Mouse (Mus musculus) adrenal gland, postnatal 14 days (tissue): Measurements from ENCODE around the gene P2ry1. TPM values are rescaled to one million over a fixed set of nuclear protein-coding genes. Genes with fewer than 3 reads are reported as not detected.

Experiments used
- DNase-seq: peaks from one replicate; pipeline ENCODE4 v3.0.0; 2021; ENCODE audit warnings: mixed read lengths
- long read RNA-seq, 2 experiments: library from polyadenylated mRNA; stranded (forward); transcript quantifications; one replicate each; pipeline ENCODE4 v2.0.0; 2021
- total RNA-seq: library from RNA; stranded (reverse); gene quantifications from 2 replicates; pipeline ENCODE4 v1.2.3, GENCODE M21; 2021

The P2ry1 gene
- 5.0 and 6.2 TPM in 2 replicates for total RNA-seq
- long read RNA-seq, experiment 1, partial matches to known transcripts = 0 of 3 reads
- long read RNA-seq, experiment 1, other reads (novel, unspliced or antisense) = 0 of 3 reads
- long read RNA-seq, experiment 2, partial matches to known transcripts = 0 of 3 reads
- long read RNA-seq, experiment 2, other reads (novel, unspliced or antisense) = 0 of 3 reads

GRCm38 (mm10) chr3:61002587-61003501 is at the start of gene P2ry1:
P2ry1 (plus strand) TSS chr3:61002795.
- DNase-seq = peak; percentile 87

- DNase-seq = peak; percentile 4
Measured at GRCm38 (mm10) chr3:60953199-60953736, 49.3 kb upstream of the P2ry1 start.

DNA sequence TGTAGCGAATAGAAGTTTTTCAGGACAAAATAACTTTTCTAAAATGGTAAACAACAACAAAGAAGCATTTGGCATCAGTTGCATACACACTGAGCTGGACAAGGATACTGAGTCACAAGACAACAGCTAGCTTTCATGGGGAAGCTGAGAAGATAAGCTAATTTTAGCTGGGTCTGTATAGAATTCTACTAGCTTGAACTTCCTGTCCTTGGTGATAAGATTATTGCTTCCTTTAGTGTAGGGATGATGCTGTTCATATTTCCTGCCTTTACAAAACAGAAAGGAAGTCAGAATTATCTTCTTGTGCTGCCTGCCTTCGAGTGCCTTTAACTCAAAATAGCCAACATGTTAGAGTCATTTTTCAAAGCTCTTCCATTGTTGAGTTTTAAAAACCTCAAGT is 48.5 kb upstream of the P2ry1 start:
- no peak for DNase-seq

DNA sequence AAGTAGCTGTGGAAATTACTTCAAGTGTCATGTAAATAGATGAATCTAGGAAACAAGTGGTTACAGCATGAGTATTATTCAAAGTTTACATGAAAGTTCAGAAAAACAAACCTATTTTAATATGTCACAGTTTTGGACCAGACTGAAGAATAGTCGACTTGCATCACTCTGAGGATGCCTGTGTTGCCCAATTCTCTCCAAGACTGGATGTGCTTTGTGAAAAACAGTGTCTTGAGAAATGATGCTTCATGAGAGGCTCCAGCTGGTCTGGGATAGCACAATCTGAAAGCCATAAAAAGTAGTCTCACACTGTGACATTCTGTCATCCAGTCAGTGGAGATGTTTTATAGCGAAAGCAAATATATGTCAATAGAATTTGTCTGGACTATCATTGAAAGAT is 43.8 kb upstream of the P2ry1 start:
- DNase-seq = no peak

GRCm38 (mm10) chr3:60965137-60965536 is 37.5 kb upstream of the P2ry1 start:
- DNase-seq = no peak

DNA sequence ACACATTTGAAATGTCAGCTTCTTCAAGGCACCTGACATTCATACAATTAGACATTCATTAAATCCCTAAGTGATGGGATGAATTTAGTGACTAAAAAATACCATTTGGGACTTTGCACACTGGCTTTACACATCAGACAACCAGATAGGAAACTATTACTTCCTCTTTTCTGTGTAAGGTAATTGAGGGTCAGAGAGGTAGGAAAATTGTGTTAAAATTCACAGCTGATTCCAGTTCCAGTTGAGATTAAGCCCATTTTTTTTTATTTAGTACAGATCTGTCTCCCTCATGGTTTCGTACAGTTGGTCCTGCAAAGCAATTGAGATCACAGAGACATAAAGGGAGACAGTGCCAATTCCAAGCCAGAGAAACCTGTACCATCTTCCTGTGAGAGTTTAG is 27.7 kb upstream of the P2ry1 start:
- no peak for DNase-seq

DNA sequence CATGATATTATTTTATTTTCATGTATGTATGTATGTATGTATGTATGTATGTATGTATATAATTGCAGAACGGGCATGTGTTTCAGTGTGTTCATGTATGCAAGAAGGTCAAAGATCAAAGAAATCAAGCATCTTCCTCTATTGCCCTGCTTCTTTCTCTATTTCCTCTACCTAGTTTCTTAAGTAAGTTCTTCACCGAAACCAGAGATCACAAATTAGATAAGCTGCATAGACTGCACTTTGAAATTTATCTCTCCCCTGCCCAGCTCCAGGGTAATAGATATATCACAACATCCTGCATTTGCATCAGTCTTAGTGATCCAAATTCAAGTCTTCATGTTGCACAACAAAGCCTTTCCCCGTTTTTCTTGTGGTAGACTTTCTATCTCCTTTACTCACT is 20.5 kb upstream of the P2ry1 start:
- no peak for DNase-seq

GRCm38 (mm10) chr3:60998064-60998463 is 4.5 kb upstream of the P2ry1 start:
- no peak for DNase-seq

GRCm38 (mm10) chr3:60999715-61000114 is 2.9 kb upstream of the P2ry1 start:
- DNase-seq = no peak

- DNase-seq = no peak
Measured at GRCm38 (mm10) chr3:61000747-61001146, 1.8 kb upstream of the P2ry1 start.

DNA sequence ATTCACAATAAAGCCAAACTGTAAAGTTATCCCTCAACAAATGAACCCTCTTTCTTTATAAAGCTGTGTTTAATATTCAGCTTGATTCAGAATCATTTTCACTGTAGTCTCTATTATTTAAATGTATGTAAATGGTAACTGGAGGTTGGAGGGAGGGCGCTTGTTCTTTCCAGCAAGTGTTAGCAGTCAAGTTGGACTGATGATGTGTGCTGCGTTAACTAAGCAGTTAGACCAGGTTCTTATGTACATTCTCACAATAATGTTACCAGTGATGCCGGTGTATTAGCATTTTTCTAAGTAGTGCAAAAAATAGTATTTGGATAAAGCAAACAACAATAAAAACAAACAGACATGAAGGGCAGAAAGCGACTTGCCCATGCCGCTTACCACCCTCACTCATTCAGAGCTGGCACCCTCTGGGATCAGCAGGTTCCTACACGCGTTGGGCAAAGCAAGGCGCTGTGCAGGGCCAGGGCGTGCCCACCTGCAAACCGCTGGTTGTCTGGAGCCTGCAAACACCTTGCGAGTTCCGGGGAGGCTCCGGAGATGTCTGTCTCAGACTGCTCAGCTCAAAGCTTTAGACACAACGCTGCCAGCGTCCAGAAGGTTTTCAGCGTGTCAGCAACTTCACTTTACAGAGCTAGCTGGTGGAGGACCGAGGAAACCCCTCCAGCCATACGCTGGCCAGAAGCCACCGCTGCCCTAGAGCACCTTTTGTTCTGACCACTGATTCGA is 576 bp upstream of the P2ry1 start:
- DNase-seq = no peak

DNA sequence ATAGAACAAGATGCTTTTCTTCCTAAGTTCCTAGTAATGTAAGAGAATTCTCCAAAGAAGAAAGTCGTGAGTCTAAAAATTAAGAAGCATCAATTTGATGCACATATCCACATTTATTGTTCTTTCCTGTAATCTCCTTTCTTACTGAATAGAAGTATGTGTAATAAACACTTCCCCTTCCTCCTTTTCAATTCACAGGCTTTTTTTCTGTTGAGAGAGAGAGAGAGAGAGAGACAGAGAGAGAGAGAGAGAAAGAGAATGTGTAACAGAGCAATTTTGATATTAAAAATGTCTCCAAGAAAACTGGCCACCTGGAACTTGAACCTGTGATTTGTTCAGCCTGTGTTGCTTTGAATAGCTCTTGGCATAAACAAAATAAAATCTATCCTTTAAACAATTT is 2.0 kb downstream of the P2ry1 start:
- no peak for DNase-seq

GRCm38 (mm10) chr3:61011660-61012059 is 9.1 kb downstream of the P2ry1 start:
- DNase-seq = no peak

DNA sequence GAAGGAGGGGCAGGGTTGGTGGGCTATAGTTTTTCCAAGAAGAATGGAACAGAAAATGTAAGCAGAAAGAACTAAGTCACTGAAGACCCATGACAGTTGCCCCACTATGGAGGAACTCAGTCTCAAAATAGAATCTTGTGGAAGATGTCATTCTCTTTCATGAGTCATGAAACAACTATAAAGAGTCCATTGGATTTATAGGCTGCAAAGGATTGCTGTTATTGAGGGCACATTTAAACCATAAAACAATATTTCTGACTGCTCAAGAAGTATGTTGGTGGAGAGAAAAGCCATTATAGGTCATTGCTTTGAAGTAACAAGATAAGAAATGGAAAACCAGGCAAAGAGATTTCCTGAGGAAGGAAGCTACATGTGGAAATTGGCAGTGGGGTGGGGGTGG is 10.0 kb downstream of the P2ry1 start:
- DNase-seq = no peak

GRCm38 (mm10) chr3:61016733-61017132 is 14.1 kb downstream of the P2ry1 start:
- no peak for DNase-seq

- no peak for DNase-seq
Measured at GRCm38 (mm10) chr3:61032100-61032499, 29.5 kb downstream of the P2ry1 start.

- no peak for DNase-seq
Measured at GRCm38 (mm10) chr3:61035633-61036032, 33.0 kb downstream of the P2ry1 start.

- no peak for DNase-seq
Measured at GRCm38 (mm10) chr3:61039916-61040315, 37.3 kb downstream of the P2ry1 start.

GRCm38 (mm10) chr3:61049976-61050672 is 47.5 kb downstream of the P2ry1 start:
- no peak for DNase-seq
